Comparison of ENCODE assay signal across 10 mouse cellular contexts in genomic region chr9:43127101-43127787, GRCm38 (mm10). TPM values are rescaled to one million over a fixed set of nuclear protein-coding genes. Genes with fewer than 3 reads are reported as not detected.
A peak's percentile ranks its signal among the peaks of the same experiment; 100 is the strongest.
DNase-seq lines count a peak whose midpoint lies in the region; ATAC-seq and TF ChIP-seq lines count a peak whose summit lies in the region.
"Had no signal": no experiment of that assay in that cellular context is flagged by ENCODE, and none has a peak within 500 bp of the region (broad histone marks: within the 10 kb centered on the region; RNA-seq: fewer than 3 reads in every experiment).

No protein-coding gene starts in this region.

- no peaks in the 10 kb centered on the region for H3K9me3 ChIP-seq in lung, embryonic 16.5 days (ENCODE audit: control insufficient read depth, low read length)
- H3K9me3 ChIP-seq in forebrain, postnatal 0 days (ENCODE audit: low read length), result no peaks in the 10 kb centered on the region
- H3K9me3 ChIP-seq in midbrain, embryonic 10.5 days (replicated peaks), result no peaks in the 10 kb centered on the region
- H3K9me3 ChIP-seq: midbrain, embryonic 12.5 days had no signal

- no peak for TF ChIP-seq CTCF in lung, adult 2 months (IDR thresholded peaks at IDR 0.05; ENCODE audit: insufficient read depth, low read length)
- no peak for TF ChIP-seq CTCF in gastrocnemius, adult 2 months (IDR thresholded peaks at IDR 0.05)
- TF ChIP-seq CTCF in small intestine, adult 2 months (IDR thresholded peaks at IDR 0.05; ENCODE audit: extremely low read depth, insufficient read length, insufficient replicate concordance, low read depth, low read length), result no peak
- no peak for TF ChIP-seq CTCF in forebrain, postnatal 0 days (IDR thresholded peaks at IDR 0.05; ENCODE audit: low read depth)

- no peak overlapping the region for H3K27ac ChIP-seq in lung, embryonic 16.5 days (ENCODE audit: low read length)
- peak overlapping the region; percentile 77 for H3K27ac ChIP-seq in gastrocnemius, adult 2 months
- H3K27ac ChIP-seq in small intestine, adult 2 months (ENCODE audit: insufficient read depth, low read depth, low read length), result 0 out of 2 replicates have a peak overlapping the region, but pooled peaks have one; percentile 16
- H3K27ac ChIP-seq in forebrain, postnatal 0 days (ENCODE audit: low read depth, low read length), result no peak overlapping the region
- no peak overlapping the region for H3K27ac ChIP-seq in midbrain, embryonic 10.5 days (replicated peaks)
- H3K27ac ChIP-seq: midbrain, embryonic 12.5 days had no signal

- no peak for TF ChIP-seq POLR2A in lung, adult 2 months (IDR thresholded peaks at IDR 0.05; ENCODE audit: borderline replicate concordance, extremely low read depth, low read depth, low read length)
- TF ChIP-seq POLR2A in small intestine, adult 2 months (IDR thresholded peaks at IDR 0.05; ENCODE audit: low read depth, low read length), result no peak

- 0 out of 2 replicates have a peak, but pooled peaks cover 2% of the 10 kb centered on the region for H3K4me1 ChIP-seq in lung, embryonic 16.5 days (replicated peaks; ENCODE audit: control insufficient read depth, insufficient read depth, low read length)
- H3K4me1 ChIP-seq in lung, adult 2 months (ENCODE audit: control insufficient read depth, insufficient read depth, low read length), result peaks cover 2% of the 10 kb centered on the region; the same call in 1 of the 2 replicates
- H3K4me1 ChIP-seq in small intestine, adult 2 months (ENCODE audit: control insufficient read depth, insufficient read depth, insufficient read length, low read length), result no peaks in the 10 kb centered on the region
- H3K4me1 ChIP-seq in forebrain, postnatal 0 days (ENCODE audit: insufficient read depth), result no peaks in the 10 kb centered on the region
- peaks cover 6% of the 10 kb centered on the region for H3K4me1 ChIP-seq in midbrain, embryonic 10.5 days
- H3K4me1 ChIP-seq: midbrain, embryonic 12.5 days had no signal

- intact Hi-C loops in gastrocnemius, adult 2 months (cut with DNase I), result no loop called here

- no peak overlapping the region for H3K4me2 ChIP-seq in lung, embryonic 16.5 days (ENCODE audit: low read depth, low read length)
- no peak overlapping the region for H3K4me2 ChIP-seq in forebrain, postnatal 0 days (ENCODE audit: low read depth)
- H3K4me2 ChIP-seq: midbrain, embryonic 12.5 days had no signal

- H3K4me3 ChIP-seq in lung, embryonic 16.5 days (ENCODE audit: low read length), result no peak overlapping the region
- no peak overlapping the region for H3K4me3 ChIP-seq in lung, adult 2 months (replicated peaks; ENCODE audit: extremely low read depth, low read depth, low read length)
- H3K4me3 ChIP-seq in gastrocnemius, adult 2 months, result peak overlapping the region; percentile 45
- no peak overlapping the region for H3K4me3 ChIP-seq in small intestine, adult 2 months (ENCODE audit: low read depth, low read length)
- no peak overlapping the region for H3K4me3 ChIP-seq in forebrain, postnatal 0 days (ENCODE audit: low read depth, low read length)
- no peak overlapping the region for H3K4me3 ChIP-seq in midbrain, embryonic 10.5 days
- H3K4me3 ChIP-seq: midbrain, embryonic 12.5 days had no signal

- H3K36me3 ChIP-seq in lung, embryonic 16.5 days (ENCODE audit: control insufficient read depth, insufficient read depth, low read length), result no peaks in the 10 kb centered on the region
- H3K36me3 ChIP-seq in small intestine, adult 2 months (ENCODE audit: control insufficient read depth, insufficient read depth, low read length), result no peaks in the 10 kb centered on the region
- H3K36me3 ChIP-seq in forebrain, postnatal 0 days (ENCODE audit: insufficient read depth), result no peaks in the 10 kb centered on the region
- H3K36me3 ChIP-seq in midbrain, embryonic 10.5 days, result no peaks in the 10 kb centered on the region
- H3K36me3 ChIP-seq: midbrain, embryonic 12.5 days had no signal

- DNase-seq in lung, adult 2 months, result no peak
- DNase-seq in gastrocnemius, adult 2 months, result peak; percentile 76
- DNase-seq in kidney, adult 9 months, result peak; percentile 54
- no peak for DNase-seq in forebrain, postnatal 0 days
- no peak for DNase-seq in midbrain, embryonic 10.5 days (ENCODE audit: low spot score)
- DNase-seq: right cerebral cortex, postnatal 4 days had no signal

- 0 out of 2 replicates have a peak, but pooled peaks have one; percentile 15 for ATAC-seq in lung, embryonic 16.5 days (ENCODE audit: low read depth)
- ATAC-seq in forebrain, postnatal 0 days, result no peak
- ATAC-seq: Patski had no signal

- 53% methylated on average over 10 of the region's 10 CpGs for WGBS in lung, embryonic 16.5 days
- 58% methylated on average over 10 of the region's 10 CpGs for WGBS in lung, adult 2 months
- WGBS in small intestine, adult 2 months, result 69% methylated on average over 10 of the region's 10 CpGs
- 61% methylated on average over 10 of the region's 10 CpGs for WGBS in forebrain, postnatal 0 days
- WGBS in midbrain, embryonic 10.5 days, result 79% methylated on average over 10 of the region's 10 CpGs

- no peaks in the 10 kb centered on the region for H3K27me3 ChIP-seq in lung, embryonic 16.5 days (ENCODE audit: control insufficient read depth, insufficient read depth, low read depth, low read length)
- no peaks in the 10 kb centered on the region for H3K27me3 ChIP-seq in small intestine, adult 2 months (ENCODE audit: control insufficient read depth, insufficient read depth, low read length)
- H3K27me3 ChIP-seq in forebrain, postnatal 0 days (ENCODE audit: insufficient read depth, low read length), result no peaks in the 10 kb centered on the region
- no peaks in the 10 kb centered on the region for H3K27me3 ChIP-seq in midbrain, embryonic 10.5 days (ENCODE audit: low read depth, poor library complexity, severe bottlenecking)
- H3K27me3 ChIP-seq: midbrain, embryonic 12.5 days; Patski had no signal

- H3K9ac ChIP-seq in lung, embryonic 16.5 days (ENCODE audit: low read length), result no peak overlapping the region
- no peak overlapping the region for H3K9ac ChIP-seq in forebrain, postnatal 0 days
- H3K9ac ChIP-seq: midbrain, embryonic 12.5 days had no signal

RNA-seq across cellular contexts. Expression of gene Tmem136, which starts 10.9 kb away (rescaled TPM):
- 4.2 and 4.4 TPM in 2 replicates for polyA plus RNA-seq in lung, embryonic 16.5 days (2015; fragmentation: Nextera tagmentation; extraction: Ambion mirVana)
- 1.8 and 7.4 TPM in 2 replicates for polyA plus RNA-seq in lung, adult 2 months (2012; rRNA removed)
- total RNA-seq in gastrocnemius, adult 2 months (2021), result 1 to 10 TPM; 2.3 to 3.0 TPM
- 0.23 and 0.55 TPM in 2 replicates for polyA plus RNA-seq in small intestine, adult 2 months (2012; rRNA removed)
- 6.0 and 6.2 TPM in 2 replicates for total RNA-seq in forebrain, postnatal 0 days (2014; rRNA removed)
- polyA plus RNA-seq in forebrain, postnatal 0 days (2015; fragmentation: Nextera tagmentation; extraction: Ambion mirVana), result 6.8 and 7.5 TPM in 2 replicates
- polyA plus RNA-seq in midbrain, embryonic 10.5 days (2016; fragmentation: Nextera tagmentation; extraction: Ambion mirVana), result 12.6 and 16.3 TPM in 2 replicates

RNA-seq across cellular contexts. Expression of gene Arhgef12, which starts 20.2 kb away (rescaled TPM):
- 12.1 and 14.4 TPM in 2 replicates for polyA plus RNA-seq in lung, embryonic 16.5 days (2015; fragmentation: Nextera tagmentation; extraction: Ambion mirVana)
- polyA plus RNA-seq in lung, adult 2 months (2012; rRNA removed), result 46.2 and 62.4 TPM in 2 replicates
- total RNA-seq in gastrocnemius, adult 2 months (2021), result 10 to 100 TPM; 41.9 to 61.9 TPM
- 3.9 and 7.4 TPM in 2 replicates for polyA plus RNA-seq in small intestine, adult 2 months (2012; rRNA removed)
- 91.7 and 98.7 TPM in 2 replicates for total RNA-seq in forebrain, postnatal 0 days (2014; rRNA removed)
- 6.5 and 12.2 TPM in 2 replicates for polyA plus RNA-seq in forebrain, postnatal 0 days (2015; fragmentation: Nextera tagmentation; extraction: Ambion mirVana)
- polyA plus RNA-seq in midbrain, embryonic 10.5 days (2016; fragmentation: Nextera tagmentation; extraction: Ambion mirVana), result 7.3 and 7.8 TPM in 2 replicates

Comparison
In these comparisons a context has a peak if more than half of its experiments do, and no peak if none do; other contexts are left out.
1. H3K27ac ChIP-seq: peak in gastrocnemius, adult 2 months (single experiment) and small intestine, adult 2 months (single experiment); none in lung, embryonic 16.5 days (single experiment), forebrain, postnatal 0 days (single experiment) and midbrain, embryonic 10.5 days (single experiment).
2. DNase-seq: peak in gastrocnemius, adult 2 months (single experiment) and kidney, adult 9 months (single experiment); none in lung, adult 2 months (single experiment), forebrain, postnatal 0 days (single experiment) and midbrain, embryonic 10.5 days (single experiment).